Mouse (Mus musculus): ENCODE data around the gene Kcnma1. TPM values are rescaled to one million over a fixed set of nuclear protein-coding genes. Genes with fewer than 3 reads are reported as not detected.

Kcnma1 gene
- polyA plus RNA-seq, 1 experiment from 2014 or later = 7.8 TPM

DNA sequence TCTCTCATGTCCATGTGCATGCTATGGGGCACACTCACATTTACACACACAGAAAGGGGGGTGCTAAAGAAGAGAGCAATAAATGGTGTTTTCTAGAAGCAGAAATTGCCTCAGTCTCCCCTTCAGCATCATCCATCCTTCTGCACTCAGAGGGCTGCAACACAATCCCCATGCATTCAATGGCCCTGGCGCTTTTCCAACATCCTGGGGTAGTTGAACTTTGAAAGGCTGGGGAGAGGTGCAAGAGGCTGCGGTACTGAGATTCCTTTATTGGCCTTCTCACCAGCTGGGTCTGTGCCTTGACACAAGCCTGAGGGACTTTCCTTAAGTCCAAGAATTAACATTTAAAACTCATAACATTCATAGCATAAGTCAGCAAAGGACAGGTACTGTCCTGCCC is 8.0 kb downstream of the Kcnma1 start:
- no peaks in the 10 kb centered on the region for H3K36me3 ChIP-seq
- no peak for ATAC-seq (ENCODE audit: insufficient number of reproducible peaks, low FRiP score, low TSS enrichment, low read depth)
- H3K4me2 ChIP-seq = no peak overlapping the region
- no peak overlapping the region for H3K27ac ChIP-seq
- no peaks in the 10 kb centered on the region for H3K9me3 ChIP-seq
- peaks cover 20% of the 10 kb centered on the region for H3K4me1 ChIP-seq
- H3K4me3 ChIP-seq = no peak overlapping the region
- H3K9ac ChIP-seq = no peak overlapping the region
- peaks cover 73% of the 10 kb centered on the region for H3K27me3 ChIP-seq
- 42% methylated on average over 2 of the region's 2 CpGs for WGBS

DNA sequence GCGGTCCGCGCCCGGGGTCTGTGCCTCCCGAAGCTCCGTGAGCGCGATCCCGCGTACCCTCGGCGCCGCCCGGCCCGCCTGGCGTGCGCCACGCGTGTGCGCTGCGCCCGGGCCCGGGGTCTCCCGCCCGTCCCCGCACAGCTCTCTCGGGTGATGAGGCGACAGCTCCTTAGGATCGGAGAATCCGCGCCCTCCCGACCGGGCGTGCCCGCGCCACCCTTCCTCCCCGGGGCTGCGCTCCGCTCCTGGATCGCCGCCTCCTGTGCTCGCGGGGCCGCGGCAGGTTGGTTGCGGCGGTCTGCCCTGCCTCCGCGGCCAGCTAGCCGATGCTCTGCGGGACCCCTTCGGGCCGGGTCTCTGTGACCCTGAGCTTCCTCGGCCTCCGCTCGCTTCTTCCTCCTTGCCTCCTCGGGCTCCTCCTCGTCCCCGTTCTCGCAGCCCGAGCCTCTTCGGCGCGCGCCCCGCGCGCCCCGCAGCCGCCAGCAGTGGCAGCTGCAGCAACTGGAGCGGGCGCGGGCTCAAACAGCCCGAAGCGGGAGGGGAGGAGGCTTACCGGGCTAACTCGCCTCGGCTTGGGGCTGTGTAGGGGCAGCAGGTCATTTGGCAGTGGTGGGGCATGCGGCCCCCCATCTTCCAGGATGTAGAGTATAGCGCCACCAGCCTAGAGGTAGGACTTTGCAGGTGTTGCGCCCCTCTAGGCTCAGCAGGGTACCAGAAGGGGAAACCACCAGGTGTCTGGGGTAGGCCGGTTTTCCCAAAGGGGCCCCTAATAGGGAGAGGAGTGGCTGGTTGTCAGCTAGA is 9.6 kb downstream of the Kcnma1 start:
- 0 out of 2 replicates have a peak, but pooled peaks have one; percentile 44 for ATAC-seq (ENCODE audit: insufficient number of reproducible peaks, low FRiP score, low TSS enrichment, low read depth)
- peak overlapping the region; percentile 63 for H3K27ac ChIP-seq
- peak overlapping the region; percentile 76 for H3K4me3 ChIP-seq

DNA sequence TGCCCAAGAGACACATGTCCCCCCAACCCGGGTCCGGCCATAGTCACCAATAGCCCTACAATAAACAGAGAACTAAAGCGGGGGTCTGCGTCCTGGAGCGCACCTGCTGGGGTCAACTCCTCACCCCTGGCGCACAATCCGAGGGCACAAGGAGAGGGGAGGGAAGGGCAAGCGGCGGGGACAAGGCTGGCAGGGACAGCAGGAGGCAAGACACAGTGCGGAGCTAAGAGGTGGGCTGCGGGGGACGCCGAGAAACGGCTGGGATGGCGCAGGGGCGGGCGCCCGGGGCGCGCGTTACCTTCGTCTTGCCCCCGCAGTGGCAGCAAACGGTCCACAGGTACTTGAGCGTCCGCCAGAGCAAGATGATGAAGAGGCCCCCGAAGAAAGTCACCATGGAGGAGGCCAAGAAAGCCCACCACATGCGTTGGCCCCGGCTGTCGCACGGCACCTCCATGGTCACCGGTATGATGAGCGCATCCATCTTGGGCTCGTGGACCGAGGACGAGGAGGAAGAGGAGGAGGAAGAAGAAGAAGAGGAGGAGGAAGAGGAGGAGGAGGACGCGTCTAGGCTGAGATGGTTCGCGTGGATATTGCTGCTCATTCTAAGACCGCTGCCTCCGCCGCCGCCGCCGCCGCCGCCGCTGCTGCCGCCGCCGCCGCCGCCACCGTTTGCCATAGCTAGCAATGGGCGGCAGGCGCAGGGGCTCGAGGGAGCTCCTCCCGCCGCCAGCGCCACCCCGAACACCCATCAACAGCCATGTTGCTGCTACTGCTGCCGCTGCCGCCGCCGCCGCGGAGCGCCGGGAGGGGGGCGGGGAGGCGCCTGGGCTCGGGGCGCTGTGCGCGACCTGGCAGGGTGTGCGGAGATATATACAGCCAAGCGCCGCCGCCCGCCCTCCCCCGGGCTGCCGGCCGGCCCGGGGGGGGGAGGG is 10.6 kb downstream of the Kcnma1 start:
- peak overlapping the region; percentile 95 for H3K4me2 ChIP-seq
- WGBS = under 1% methylated on average over 72 of the region's 85 CpGs
- peak overlapping the region; percentile 76 for H3K4me3 ChIP-seq
- ATAC-seq (ENCODE audit: insufficient number of reproducible peaks, low FRiP score, low TSS enrichment, low read depth) = no peak
- peaks cover 72% of the 10 kb centered on the region for H3K27me3 ChIP-seq
- H3K4me1 ChIP-seq = peaks cover 20% of the 10 kb centered on the region
- H3K9ac ChIP-seq = peak overlapping the region; percentile 63
- peak overlapping the region; percentile 63 for H3K27ac ChIP-seq
- no peaks in the 10 kb centered on the region for H3K9me3 ChIP-seq
- no peaks in the 10 kb centered on the region for H3K36me3 ChIP-seq

More for the DNA sequence above, 9.6 kb downstream of the Kcnma1 start:
- peaks cover 78% of the 10 kb centered on the region for H3K27me3 ChIP-seq
- no peaks in the 10 kb centered on the region for H3K9me3 ChIP-seq
- H3K4me2 ChIP-seq = peak overlapping the region; percentile 95
- H3K36me3 ChIP-seq = no peaks in the 10 kb centered on the region
- H3K9ac ChIP-seq = peak overlapping the region; percentile 63
- WGBS = under 1% methylated on average over 65 of the region's 82 CpGs
- H3K4me1 ChIP-seq = peaks cover 20% of the 10 kb centered on the region

DNA sequence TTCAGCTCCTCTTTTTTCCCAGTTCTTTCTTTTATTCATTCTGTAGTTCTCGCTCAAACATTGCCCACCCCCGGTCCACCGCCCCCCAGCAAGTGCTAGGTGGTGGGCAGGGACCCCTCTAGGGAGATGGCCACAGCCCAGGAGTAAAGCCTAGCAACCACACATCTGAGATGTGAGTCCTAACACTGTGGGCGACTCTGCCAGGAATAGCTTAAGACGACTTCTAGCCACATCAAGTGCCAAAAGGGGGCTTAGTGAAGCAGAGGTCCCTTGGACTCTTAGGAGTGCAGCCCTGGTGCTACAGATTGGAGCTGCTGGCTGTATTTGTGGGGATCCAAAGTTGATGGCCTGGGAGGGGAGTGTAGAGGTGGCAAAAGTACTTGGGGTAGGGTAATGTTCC is 11.6 kb downstream of the Kcnma1 start:
- Histone ChIP-seq H3K4me3 (peak overlapping the region; percentile 76), H3K36me3 (no peaks in the 10 kb centered on the region), H3K9me3 (no peaks in the 10 kb centered on the region), H3K27me3 (peaks cover 71% of the 10 kb centered on the region), H3K9ac (no peak overlapping the region), H3K27ac (no peak overlapping the region), H3K4me2 (peak overlapping the region; percentile 95), H3K4me1 (peaks cover 20% of the 10 kb centered on the region)
- no peak for ATAC-seq (ENCODE audit: insufficient number of reproducible peaks, low FRiP score, low TSS enrichment, low read depth)
- 50% methylated on average over 5 of the region's 5 CpGs for WGBS

DNA sequence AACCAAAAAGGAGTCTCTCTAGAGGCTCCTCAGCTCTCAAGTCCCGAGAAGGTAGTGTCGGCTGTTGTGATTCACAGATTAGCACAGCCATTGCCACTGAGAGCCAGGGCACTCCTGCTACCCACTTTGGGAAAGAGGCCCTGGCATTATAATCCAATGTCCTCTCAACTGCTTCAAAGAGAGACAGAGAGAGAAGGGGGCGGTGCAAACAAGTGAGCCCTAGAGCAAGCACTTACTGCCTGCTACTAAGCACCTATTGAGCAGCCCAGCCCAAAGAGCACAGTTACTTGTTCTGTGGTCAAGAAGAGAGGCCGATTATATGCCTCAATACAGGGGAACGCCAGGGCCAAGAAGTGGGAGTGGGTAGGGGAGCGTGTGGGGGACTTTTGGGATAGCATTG is 16.4 kb downstream of the Kcnma1 start:
- Histone ChIP-seq H3K4me2 (no peak overlapping the region), H3K9ac (no peak overlapping the region), H3K27ac (no peak overlapping the region), H3K4me3 (no peak overlapping the region), H3K4me1 (peaks cover 5% of the 10 kb centered on the region; the same call in 1 of the 2 replicates), H3K9me3 (no peaks in the 10 kb centered on the region), H3K27me3 (peaks cover 36% of the 10 kb centered on the region), H3K36me3 (no peaks in the 10 kb centered on the region)
- no peak for ATAC-seq (ENCODE audit: insufficient number of reproducible peaks, low FRiP score, low TSS enrichment, low read depth)
- 79% methylated on average over 6 of the region's 6 CpGs for WGBS

DNA sequence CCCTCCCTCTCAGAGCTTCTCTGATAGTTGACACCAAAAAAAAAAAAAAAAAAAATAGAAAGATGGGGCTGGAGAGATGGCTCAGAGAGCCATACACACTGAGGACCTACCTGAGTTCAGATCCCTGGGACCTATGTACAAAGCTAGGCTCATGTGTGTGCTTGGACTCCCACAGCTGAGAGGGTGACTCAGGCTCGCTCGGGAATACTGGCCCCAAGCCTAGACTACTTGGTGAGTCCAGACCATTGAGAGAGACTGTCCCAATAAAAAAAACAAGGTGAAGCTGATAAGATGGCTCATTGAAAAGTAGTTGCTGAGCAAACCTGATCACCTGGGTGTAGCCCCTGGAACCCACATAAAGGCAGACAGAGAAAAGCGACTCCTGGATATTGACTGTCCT is 18.5 kb downstream of the Kcnma1 start:
- H3K4me2 ChIP-seq = no peak overlapping the region
- no peaks in the 10 kb centered on the region for H3K36me3 ChIP-seq
- ATAC-seq (ENCODE audit: insufficient number of reproducible peaks, low FRiP score, low TSS enrichment, low read depth) = no peak
- WGBS = 84% methylated on average over 3 of the region's 3 CpGs
- no peaks in the 10 kb centered on the region for H3K4me1 ChIP-seq
- no peak overlapping the region for H3K27ac ChIP-seq
- H3K4me3 ChIP-seq = no peak overlapping the region
- no peaks in the 10 kb centered on the region for H3K9me3 ChIP-seq
- peaks cover 16% of the 10 kb centered on the region for H3K27me3 ChIP-seq
- no peak overlapping the region for H3K9ac ChIP-seq

DNA sequence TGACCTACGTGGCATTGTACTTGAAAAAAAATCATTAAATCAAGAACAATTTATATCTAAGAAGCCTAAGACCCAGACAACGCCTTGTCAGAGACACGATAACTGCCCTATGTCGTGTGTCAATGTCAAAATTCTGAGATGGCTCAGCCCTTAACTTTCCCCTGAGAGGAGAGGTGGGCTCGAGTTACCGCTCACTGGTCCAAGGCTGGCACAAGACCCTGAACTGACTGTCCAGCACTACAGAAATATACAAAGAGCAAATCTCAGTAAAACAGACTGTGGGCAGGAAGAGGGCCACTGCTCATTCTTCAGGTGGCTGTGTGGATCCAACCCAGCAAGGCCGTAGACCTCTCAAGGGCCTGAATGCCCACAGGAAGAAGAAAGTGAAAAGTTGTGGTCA is 23.4 kb downstream of the Kcnma1 start:
- Histone ChIP-seq H3K4me2 (no peak overlapping the region), H3K27ac (no peak overlapping the region), H3K9ac (no peak overlapping the region), H3K36me3 (no peaks in the 10 kb centered on the region), H3K4me1 (no peaks in the 10 kb centered on the region), H3K4me3 (no peak overlapping the region), H3K27me3 (no peaks in the 10 kb centered on the region), H3K9me3 (no peaks in the 10 kb centered on the region)
- WGBS = 80% methylated on average over 7 of the region's 7 CpGs
- ATAC-seq (ENCODE audit: insufficient number of reproducible peaks, low FRiP score, low TSS enrichment, low read depth) = no peak

DNA sequence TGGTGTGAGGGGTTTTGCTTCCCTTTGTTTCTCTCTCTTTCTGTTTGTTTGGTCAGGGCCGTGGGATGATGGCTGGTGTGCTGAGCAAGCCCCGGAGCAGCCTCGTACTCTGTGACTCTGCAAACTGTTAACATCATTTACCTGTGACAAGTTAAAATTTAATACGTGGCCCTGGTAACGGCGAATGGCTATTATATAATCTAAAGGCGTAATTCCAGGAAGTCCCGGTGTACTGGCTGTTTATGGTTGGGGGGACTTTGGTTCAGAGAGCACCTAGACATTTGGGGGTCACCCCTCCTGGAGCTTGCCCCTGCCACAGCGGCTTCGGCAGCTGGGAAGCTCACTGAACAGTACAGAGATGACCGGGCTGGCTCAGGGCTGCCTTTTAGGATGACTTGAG is 24.6 kb downstream of the Kcnma1 start:
- Histone ChIP-seq H3K36me3 (no peaks in the 10 kb centered on the region), H3K9ac (no peak overlapping the region), H3K4me2 (no peak overlapping the region), H3K4me1 (no peaks in the 10 kb centered on the region), H3K9me3 (no peaks in the 10 kb centered on the region), H3K27me3 (no peaks in the 10 kb centered on the region), H3K27ac (no peak overlapping the region), H3K4me3 (no peak overlapping the region)
- no peak for ATAC-seq (ENCODE audit: insufficient number of reproducible peaks, low FRiP score, low TSS enrichment, low read depth)
- whole genome bisulfite sequencing = 68% methylated on average over 11 of the region's 11 CpGs

DNA sequence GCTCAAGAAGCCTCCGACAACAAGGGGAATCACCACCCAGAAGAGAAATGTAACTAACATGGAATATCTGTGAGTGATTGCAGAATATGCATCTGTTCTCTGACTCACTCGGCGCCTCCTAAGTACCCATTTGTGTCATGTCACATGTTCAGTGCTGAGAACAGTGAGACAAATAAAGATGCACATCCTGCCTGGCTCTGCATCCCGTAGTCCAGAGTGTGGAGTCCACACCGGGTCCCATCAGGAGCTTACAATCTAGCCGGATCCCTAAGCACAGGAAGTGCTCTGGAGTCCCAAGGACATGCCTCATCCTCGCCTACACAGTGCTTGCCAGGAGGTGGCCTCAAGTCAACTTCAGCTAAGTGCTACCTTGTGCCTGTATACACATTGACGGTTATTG is 32.1 kb downstream of the Kcnma1 start:
- no peaks in the 10 kb centered on the region for H3K9me3 ChIP-seq
- H3K4me3 ChIP-seq = no peak overlapping the region
- H3K27ac ChIP-seq = no peak overlapping the region
- H3K9ac ChIP-seq = no peak overlapping the region
- H3K36me3 ChIP-seq = no peaks in the 10 kb centered on the region
- 82% methylated on average over 8 of the region's 8 CpGs for WGBS
- no peak for ATAC-seq (ENCODE audit: insufficient number of reproducible peaks, low FRiP score, low TSS enrichment, low read depth)
- no peaks in the 10 kb centered on the region for H3K4me1 ChIP-seq
- no peaks in the 10 kb centered on the region for H3K27me3 ChIP-seq
- no peak overlapping the region for H3K4me2 ChIP-seq

DNA sequence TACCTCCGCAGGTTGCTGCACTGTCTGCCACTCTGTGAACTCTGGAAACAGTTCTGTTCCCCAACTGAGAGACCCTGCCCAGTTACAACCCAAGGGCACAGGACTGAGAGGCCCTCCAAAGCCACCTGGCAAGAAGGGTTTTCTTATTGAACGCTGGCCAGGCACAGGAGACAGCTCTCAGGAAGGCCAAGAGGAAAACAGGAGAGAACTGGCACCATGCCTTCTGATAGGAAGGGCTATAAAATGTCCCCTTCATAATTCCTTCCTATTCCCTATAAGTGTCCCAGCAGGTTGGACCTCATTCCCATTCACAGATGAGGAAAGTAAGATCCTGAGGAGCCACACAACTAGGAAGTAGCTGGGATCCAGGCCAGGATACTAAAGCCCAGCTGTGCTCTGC is 39.6 kb downstream of the Kcnma1 start:
- WGBS = 63% methylated on average over 2 of the region's 2 CpGs
- Histone ChIP-seq H3K4me1 (no peaks in the 10 kb centered on the region), H3K36me3 (no peaks in the 10 kb centered on the region), H3K9ac (no peak overlapping the region), H3K4me3 (no peak overlapping the region), H3K9me3 (no peaks in the 10 kb centered on the region), H3K4me2 (no peak overlapping the region), H3K27me3 (no peaks in the 10 kb centered on the region), H3K27ac (no peak overlapping the region)
- no peak for ATAC-seq (ENCODE audit: insufficient number of reproducible peaks, low FRiP score, low TSS enrichment, low read depth)

DNA sequence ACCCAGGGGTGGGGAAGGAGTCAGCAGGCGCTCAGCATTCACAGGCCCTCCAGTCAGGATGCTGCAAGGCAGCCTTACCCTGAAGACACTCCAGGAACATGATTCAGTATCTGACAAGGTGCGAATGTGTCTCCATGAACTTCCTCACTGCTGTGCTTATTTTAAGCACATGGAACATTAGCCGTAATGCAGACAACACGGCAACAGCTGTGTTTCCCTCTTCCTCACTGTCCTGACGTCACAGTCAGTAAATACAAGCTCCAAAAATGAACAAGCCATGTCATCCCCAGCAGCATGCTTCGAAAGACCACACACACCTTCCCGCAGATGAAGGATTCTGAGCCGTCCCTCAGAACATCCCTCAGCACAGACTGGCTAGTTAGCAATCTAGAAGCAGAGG is 47.8 kb downstream of the Kcnma1 start:
- Histone ChIP-seq H3K4me3 (no peak overlapping the region), H3K9ac (no peak overlapping the region), H3K4me2 (no peak overlapping the region), H3K36me3 (no peaks in the 10 kb centered on the region), H3K27ac (no peak overlapping the region), H3K9me3 (no peaks in the 10 kb centered on the region), H3K27me3 (no peaks in the 10 kb centered on the region), H3K4me1 (no peaks in the 10 kb centered on the region)
- no peak for ATAC-seq (ENCODE audit: insufficient number of reproducible peaks, low FRiP score, low TSS enrichment, low read depth)
- 71% methylated on average over 8 of the region's 8 CpGs for WGBS

DNA sequence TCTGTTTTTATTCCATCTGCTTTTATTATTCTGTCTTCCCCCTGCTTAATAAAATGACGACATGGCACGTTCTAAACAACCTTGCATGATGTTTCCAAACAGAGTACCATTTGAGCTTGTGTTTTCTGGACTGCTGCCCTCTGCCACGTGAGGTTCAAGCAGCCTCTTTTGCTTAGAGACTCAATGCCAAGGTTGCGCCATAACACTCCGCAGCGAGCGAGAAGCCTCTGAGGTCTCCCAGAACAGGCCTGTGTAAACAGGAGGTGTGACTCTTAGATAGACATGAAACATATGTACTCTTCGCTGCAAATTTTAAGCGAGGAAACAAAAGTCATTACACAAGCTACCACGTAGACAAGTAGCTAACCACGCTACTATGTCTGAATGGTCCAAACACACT is 55.2 kb downstream of the Kcnma1 start:
- whole genome bisulfite sequencing = 75% methylated on average over 11 of the region's 11 CpGs
- Histone ChIP-seq H3K9ac (no peak overlapping the region), H3K9me3 (no peaks in the 10 kb centered on the region), H3K4me1 (no peaks in the 10 kb centered on the region), H3K4me3 (no peak overlapping the region), H3K4me2 (no peak overlapping the region), H3K27me3 (no peaks in the 10 kb centered on the region), H3K27ac (no peak overlapping the region), H3K36me3 (no peaks in the 10 kb centered on the region)
- ATAC-seq (ENCODE audit: insufficient number of reproducible peaks, low FRiP score, low TSS enrichment, low read depth) = no peak
